Mouse (Mus musculus) cerebral cortex, adult 2 months (tissue): ENCODE results near the gene Ints11.

Experiments used
- WGBS: fragments of 180-500 bp; shearing (Covaris S2); methylation state at CpG from one replicate; pipeline ENCODE4 v1.1.7; 2018; 5-methylcytosine and 5-hydroxymethylcytosine counted together

Gene Ints11

DNA sequence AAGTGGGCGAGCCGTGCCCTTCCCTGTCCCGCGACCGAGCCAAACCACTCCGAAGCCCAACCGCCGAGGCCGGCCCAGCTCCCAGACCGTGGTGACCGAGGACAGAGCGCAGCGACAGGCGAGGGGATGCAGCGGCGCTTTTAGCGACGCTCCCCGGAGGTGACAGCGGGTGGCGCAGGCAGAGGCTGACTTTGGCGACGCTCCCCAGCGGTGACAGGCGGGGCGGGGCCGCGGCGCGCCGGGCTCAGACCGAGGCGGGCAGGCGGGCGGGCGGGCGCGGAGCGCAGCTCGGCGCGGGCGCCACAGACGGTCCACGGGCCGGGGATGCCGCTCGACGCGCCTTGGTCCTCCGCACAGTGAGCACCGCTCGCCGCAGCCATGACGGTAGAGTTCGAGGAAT, 22.7 kb downstream of the Ints11 start:
- under 1% methylated on average over 46 of the region's 56 CpGs for WGBS

DNA sequence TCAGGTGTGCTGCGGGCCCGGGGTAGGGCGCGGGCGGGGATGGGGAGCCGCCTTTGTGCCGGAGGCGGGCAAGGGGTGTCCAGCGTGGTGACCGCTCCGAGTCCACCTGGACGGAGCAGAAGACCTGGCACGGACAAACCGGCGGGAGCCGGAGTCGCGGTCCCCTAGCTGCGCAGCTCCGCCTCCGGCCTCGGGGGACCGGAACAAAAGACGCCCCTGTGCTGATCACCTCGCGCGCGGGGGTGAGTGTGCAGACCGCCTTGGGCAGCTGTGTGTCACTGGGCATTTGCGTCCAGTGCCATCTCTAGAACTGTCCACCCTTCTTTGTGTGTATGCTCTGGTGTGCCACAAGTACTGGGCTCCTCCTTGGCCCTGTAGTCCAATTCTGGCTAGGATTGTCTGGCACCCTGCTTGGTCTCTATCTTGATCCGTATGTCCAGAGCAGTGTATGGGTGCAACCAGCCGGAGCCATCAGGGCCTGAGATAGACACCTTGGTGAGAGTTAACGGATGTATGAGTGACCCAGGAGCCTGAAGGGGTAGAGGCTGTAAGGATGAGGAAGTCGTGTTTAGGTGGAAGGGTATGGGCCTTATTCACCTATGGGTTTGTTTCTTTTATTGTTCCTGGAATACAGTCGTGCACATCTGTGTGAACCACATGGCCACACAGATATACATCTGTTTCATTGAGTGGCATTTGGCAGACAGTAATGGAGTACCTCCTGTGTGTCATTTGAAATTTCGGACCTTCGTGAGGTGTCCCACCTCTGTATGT, 23.3 kb downstream of the Ints11 start:
- WGBS: 2% methylated on average over 37 of the region's 37 CpGs

DNA sequence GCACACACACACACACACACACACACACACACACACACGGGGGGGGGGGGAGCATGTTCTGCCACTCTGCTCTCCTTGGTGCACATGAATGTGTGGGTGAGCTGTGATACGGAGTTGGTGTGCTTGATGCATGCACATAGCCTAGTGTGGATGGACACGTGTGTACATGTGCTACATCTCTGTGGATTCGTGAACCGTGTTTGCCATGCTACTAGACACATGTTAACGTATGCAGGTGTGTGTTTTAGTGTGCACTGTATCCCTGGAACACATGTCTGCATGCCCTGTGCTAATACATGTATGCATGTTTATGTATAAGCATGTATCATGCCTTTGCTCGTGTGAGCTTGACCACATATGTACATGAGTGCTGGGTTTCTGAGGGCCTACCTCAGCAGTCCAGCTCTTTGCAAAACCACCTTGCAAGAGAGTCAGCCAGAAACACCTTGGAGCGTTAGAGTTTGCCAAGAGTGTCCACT, 23.9 kb downstream of the Ints11 start:
- 25% methylated on average over 8 of the region's 8 CpGs for WGBS

DNA sequence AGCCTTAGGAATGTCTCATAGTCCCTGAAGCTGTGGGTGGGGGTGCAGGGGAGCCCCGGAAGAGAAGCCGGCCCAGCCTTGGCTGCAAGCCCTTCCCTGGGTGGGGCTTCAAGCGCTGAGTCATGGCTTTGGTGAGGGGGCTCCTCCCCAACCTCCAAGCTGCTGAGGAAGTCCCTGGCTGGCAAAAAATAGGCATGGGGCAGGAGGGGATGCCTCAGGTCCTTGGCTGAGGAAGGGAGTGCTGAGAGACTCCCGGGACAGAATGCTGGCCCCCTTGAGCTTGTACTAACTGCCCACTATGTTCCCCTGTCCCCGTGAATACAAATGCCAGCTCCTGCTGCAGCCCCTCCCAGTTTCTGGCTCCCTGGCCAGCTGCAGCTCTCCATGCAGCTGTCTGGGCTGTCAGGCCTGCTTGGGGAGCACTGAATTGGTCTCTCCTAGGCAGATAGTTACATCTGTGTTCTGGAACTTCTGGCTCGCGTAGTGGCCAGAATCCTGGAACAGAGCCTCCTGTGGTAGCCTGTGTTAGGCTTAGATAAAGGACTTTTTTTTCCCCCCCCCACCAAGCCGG, 25.1 kb downstream of the Ints11 start:
- WGBS: 2% methylated on average over 8 of the region's 8 CpGs

GRCm38 (mm10) chr4:155895216-155895615, 25.9 kb downstream of the Ints11 start:
- 12% methylated on average over 6 of the region's 6 CpGs for WGBS

GRCm38 (mm10) chr4:155895826-155896225, 26.5 kb downstream of the Ints11 start:
- WGBS: 78% methylated on average over 4 of the region's 4 CpGs

GRCm38 (mm10) chr4:155896461-155896860, 27.1 kb downstream of the Ints11 start:
- WGBS: 94% methylated on average over 12 of the region's 12 CpGs

GRCm38 (mm10) chr4:155898318-155898717, 29.0 kb downstream of the Ints11 start:
- 86% methylated on average over 2 of the region's 2 CpGs for WGBS

- 90% methylated on average over 7 of the region's 7 CpGs for WGBS
Measured at GRCm38 (mm10) chr4:155899355-155899754, 30.0 kb downstream of the Ints11 start.

GRCm38 (mm10) chr4:155901205-155901604, 31.9 kb downstream of the Ints11 start:
- WGBS: 35% methylated on average over 3 of the region's 3 CpGs

- 97% methylated on average over 13 of the region's 13 CpGs for WGBS
Measured at GRCm38 (mm10) chr4:155903246-155903645, 33.9 kb downstream of the Ints11 start.

- WGBS: 92% methylated on average over 13 of the region's 13 CpGs
Measured at GRCm38 (mm10) chr4:155904318-155905102, 35.2 kb downstream of the Ints11 start.

DNA sequence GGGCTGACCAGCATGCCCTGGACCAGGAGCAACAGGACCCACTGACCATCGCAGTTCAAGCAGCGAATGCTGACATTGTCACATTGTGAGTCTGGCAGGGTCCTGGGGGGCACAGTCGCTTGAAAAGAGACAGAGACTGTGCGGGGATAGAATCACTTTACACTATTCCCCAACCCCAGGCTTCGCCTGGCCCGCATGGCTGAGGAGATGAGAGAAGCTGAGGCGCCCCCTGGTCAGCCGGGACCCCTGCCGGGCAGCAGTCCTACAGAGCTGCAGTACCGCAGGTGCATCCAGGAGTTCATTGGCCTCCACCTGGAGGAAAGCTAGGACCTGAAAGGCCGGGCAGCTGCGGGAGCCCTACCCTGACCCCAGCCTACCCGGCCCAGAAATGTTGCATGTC, 36.3 kb downstream of the Ints11 start:
- WGBS: 90% methylated on average over 13 of the region's 13 CpGs

DNA sequence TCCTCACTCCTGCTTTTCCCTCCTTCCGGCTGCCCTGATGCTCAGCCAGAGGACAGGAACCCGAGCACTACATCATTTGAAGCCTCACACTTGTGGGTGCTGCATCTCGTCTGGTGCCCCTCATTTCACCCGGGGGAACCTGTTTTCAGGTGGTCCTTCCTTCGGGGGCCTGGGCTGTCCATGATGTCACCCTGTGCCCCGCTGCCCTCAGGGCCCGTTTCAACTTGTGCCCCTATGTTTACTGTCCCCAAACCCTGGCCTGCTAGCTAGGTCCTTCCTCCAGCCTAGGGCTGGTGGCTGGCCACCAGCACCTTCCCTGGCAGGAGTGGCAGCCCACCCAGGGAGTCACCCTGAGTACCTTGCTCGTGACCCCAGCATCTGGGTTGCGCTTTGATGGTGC, 36.8 kb downstream of the Ints11 start:
- 87% methylated on average over 9 of the region's 9 CpGs for WGBS

DNA sequence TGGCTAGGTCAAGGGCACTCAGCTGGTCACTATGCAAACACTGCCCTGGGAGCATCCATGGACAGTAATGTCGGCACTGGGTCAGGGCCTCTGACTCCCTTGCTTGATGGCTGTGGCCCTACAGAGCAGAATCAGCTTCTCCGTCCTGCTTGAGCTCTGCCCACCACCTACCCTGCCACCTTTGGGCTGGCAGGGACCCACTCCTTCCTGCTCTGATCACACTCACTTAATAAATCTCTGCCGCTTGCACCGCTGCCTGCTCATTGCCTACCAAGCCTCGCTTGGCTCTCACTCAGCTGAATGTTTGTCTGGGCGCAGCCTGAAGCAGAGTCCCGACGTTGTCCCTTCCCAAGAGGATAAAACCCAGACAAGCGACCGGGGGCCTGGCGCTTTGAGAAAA, 37.7 kb downstream of the Ints11 start:
- WGBS: 73% methylated on average over 11 of the region's 11 CpGs

DNA sequence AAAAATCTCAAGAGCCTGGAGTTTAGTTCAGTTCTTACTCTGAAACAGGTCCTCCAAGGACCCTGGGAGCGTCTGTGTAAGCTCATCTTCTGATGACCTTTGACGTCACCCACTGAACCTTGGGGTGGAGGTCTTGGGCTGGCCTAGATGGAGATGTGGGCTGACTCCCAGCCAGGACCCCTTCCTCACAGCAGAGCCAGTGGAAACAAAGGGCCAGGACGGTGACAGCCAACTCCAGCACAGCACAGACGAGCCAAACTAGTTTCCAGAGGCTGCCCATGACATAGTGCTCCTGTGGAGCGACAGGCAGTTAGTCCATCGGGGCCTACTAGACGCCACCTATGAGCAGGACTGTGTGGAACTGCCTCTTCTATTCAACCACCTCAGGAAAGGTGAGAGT, 38.9 kb downstream of the Ints11 start:
- WGBS: 78% methylated on average over 7 of the region's 7 CpGs

GRCm38 (mm10) chr4:155908751-155909150, 39.4 kb downstream of the Ints11 start:
- WGBS: 72% methylated on average over 4 of the region's 4 CpGs

GRCm38 (mm10) chr4:155932031-155932430, 62.7 kb downstream of the Ints11 start:
- 81% methylated on average over 1 of the region's 1 CpGs for WGBS
